Mouse (Mus musculus) skeletal muscle tissue, postnatal 0 days (tissue): Measurements from ENCODE around the gene Cntn5. TPM values are rescaled to one million over a fixed set of nuclear protein-coding genes. Genes with fewer than 3 reads are reported as not detected.

Experiments
- microRNA-seq, 2 experiments: library from miRNA; unstranded; fragments of <30 nt; microRNA quantifications; one replicate each; pipeline ENCODE4; 2016
- polyA plus RNA-seq: library from polyadenylated mRNA; unstranded; fragments of >200 nt; fragmentation: Nextera tagmentation; extraction: Ambion mirVana; gene quantifications from 2 replicates; pipeline ENCODE4 v1.2.1, GENCODE M21; 2015

The Cntn5 gene
- not detected in 2 replicates for polyA plus RNA-seq

GRCm38 (mm10) chr9:10904616-10905363, at the start of gene Cntn5:
Cntn5 (minus strand) TSS chr9:10904775.

Small RNA genes lying within 50 kb of the gene (microRNA-seq; reads per million reads assigned to microRNA genes)
- gene Gm24496: 0 reads per million in 2 experiments
- 0 reads per million in 2 experiments for gene Gm25086
- 0 reads per million in 2 experiments for gene Gm26195
- gene Mir6237: 0 reads per million in 2 experiments
